Mouse (Mus musculus) NIH3T3 (cell line): ENCODE results near the gene Yap1.

ENCODE experiments used
- DNase-seq: peaks from one replicate; pipeline ENCODE4 v3.0.0-alpha.2; 2012; ENCODE audit warnings: low read depth

The Yap1 gene

DNA sequence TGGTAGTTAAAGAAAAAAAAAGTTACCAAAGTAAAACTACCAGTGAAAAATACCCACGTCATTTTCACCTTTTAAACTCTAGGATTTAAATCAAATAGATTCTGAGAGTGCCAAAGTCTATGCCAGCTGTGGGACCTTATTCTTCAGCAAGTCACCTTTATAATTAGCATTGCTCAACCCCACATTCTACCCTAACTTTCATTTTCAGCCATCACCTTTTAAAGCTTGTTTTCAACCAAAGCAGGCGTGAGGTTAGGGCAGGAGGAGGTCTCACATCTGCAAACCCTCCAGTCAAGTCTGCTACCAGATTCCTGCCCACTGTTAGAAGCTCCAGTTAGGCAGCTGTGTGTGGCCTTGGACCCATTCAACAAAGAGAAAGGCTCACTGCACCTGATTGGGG, 32.4 kb downstream of the Yap1 start:
- no peak for DNase-seq

- DNase-seq, result no peak
Measured at GRCm38 (mm10) chr9:7967980-7968379, 36.4 kb downstream of the Yap1 start.

GRCm38 (mm10) chr9:7965590-7965989, 38.8 kb downstream of the Yap1 start:
- DNase-seq, result no peak

- DNase-seq, result no peak
Measured at GRCm38 (mm10) chr9:7963867-7964266, 40.5 kb downstream of the Yap1 start.

DNA sequence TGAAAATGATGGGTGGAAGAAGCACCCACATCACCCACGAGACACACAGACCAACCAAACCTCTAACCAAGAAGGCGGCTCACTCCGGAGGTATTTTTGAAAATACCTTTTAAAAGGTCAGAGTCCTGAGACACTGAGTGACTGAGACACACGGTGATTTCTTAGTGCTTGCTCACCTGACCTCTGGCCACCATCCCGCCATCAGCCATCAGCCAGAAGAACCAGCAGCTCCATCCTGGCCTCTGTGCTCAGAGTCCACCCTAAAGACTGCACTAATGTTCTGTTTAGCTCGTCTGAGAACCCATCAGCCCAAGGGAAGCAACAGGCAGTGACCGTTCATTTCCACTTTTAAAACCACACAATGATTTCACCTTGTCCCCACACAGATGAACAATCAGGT, 41.5 kb downstream of the Yap1 start:
- no peak for DNase-seq

GRCm38 (mm10) chr9:7961366-7962160, 42.8 kb downstream of the Yap1 start:
- peak; percentile 82 for DNase-seq

GRCm38 (mm10) chr9:7960382-7960781, 44.0 kb downstream of the Yap1 start:
- DNase-seq, result peak; percentile 89

DNA sequence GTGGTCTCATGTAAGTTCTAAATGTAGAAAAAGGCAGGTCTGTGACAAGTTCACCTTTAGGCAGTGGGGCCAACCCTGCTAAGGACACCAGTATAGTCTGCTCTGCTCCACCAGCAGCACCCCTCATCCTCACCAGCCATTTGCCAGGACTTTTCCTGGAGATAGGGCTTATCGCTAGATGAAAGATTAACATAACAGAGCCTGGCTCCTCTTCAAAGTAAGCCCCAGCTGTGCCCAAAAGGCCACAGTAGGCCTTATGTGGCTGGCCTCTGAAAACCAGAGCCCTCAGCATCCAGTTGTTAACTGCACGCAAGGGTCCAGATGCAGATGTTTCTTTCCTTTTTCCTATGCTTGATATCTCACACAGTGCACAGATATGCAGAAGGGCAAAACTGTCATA, 45.1 kb downstream of the Yap1 start:
- DNase-seq, result no peak

GRCm38 (mm10) chr9:7958025-7958593, 46.3 kb downstream of the Yap1 start:
- DNase-seq, result no peak

DNA sequence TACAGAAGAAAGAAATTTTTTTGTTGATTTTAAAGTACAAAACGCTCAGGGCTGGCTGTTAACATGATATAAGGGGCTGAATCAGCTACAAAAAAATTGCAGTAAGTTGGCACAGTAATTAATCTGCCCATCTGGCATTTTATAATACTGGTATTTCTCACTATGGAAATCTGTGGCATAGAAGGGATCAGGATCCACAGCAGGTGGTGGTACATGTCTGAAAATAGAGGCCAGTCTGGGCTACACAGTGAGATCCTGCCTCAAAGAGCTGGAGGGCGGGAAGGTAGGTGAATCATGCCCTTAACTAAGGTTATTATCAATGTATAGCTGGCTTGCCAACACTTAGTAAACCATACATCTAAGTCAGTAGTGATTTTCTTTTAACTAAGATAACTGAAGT, 47.0 kb downstream of the Yap1 start:
- DNase-seq, result no peak

GRCm38 (mm10) chr9:7956400-7956799, 48.0 kb downstream of the Yap1 start:
- DNase-seq, result no peak

- DNase-seq, result no peak
Measured at GRCm38 (mm10) chr9:7952886-7953285, 51.5 kb downstream of the Yap1 start.

DNA sequence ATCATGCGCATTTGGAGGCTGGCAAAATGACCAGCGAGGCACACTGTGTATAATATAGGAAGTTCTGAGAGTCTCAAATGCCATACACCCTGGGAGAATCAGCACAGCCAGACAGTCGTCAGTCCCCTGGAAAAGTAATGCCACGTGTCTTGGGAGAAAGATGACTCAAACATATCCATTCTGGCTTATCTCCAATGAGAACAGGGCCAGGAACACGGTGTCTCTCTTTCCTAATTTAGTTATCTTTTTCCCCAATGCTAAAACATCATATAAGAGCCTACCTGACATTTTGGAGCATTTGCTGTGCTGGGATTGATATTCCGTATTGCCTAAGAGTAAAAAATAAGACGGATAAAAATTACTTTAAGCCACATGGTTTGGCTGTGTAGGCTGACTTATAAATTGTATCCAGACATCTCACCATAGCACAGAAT, 54.2 kb downstream of the Yap1 start:
- DNase-seq, result peak; percentile 28

GRCm38 (mm10) chr9:7947946-7948345, 56.5 kb downstream of the Yap1 start:
- no peak for DNase-seq

- no peak for DNase-seq
Measured at GRCm38 (mm10) chr9:7943796-7944462, 60.5 kb downstream of the Yap1 start.

- DNase-seq, result no peak
Measured at GRCm38 (mm10) chr9:7942701-7943100, 61.7 kb downstream of the Yap1 start.

GRCm38 (mm10) chr9:7940075-7940474, 64.3 kb downstream of the Yap1 start:
- DNase-seq, result no peak

- no peak for DNase-seq
Measured at GRCm38 (mm10) chr9:7934419-7934818, 70.0 kb downstream of the Yap1 start.

- DNase-seq, result peak; percentile 49
Measured at GRCm38 (mm10) chr9:7929552-7929951, 74.8 kb downstream of the Yap1 start.

DNA sequence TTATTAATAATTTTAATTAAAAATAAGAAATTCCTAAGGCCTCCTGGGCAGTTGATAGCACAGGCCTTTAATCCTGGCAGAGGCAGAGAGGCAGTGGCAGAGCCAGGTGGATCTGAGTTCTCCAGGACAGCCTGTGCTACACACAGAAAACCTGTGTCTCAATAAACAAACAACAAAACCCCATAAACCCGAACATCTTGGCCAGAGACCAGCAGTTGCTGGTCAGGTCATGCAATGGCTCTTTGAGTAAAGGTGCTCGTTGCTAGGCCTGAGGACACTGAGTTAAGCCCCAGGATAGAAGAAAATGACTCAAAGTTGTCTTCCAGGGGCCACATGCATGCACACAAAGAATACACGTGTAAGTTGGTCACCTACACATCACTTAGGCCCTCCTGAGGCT, 75.5 kb downstream of the Yap1 start:
- DNase-seq, result no peak

DNA sequence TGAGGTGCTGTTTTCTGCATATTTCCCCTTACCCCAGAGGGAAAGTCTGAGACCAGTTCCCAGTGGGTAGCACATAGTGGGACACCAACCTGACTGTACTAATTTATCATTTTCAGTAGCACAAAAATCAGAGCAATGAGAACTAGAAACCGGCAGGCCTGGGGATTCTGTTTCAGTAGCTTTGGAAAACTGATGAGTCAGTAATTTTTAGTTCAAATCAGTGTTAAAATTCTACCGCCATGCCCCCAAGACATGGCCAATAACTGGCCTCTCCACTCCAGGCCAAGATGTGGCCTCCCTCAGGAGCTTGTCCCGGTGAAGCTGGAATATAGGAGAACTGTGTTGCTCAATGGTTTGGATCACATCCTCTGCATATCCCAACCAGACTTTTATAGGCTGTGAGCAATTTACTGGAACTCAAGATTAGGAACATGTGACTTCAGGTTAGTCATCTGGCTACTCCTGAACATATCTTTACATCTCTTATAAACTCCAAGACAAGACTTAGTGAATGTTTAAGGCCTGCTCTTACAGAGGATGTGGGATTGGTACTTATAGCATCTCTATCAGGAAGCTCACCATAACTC, 76.1 kb downstream of the Yap1 start:
- peak; percentile 53 for DNase-seq

DNA sequence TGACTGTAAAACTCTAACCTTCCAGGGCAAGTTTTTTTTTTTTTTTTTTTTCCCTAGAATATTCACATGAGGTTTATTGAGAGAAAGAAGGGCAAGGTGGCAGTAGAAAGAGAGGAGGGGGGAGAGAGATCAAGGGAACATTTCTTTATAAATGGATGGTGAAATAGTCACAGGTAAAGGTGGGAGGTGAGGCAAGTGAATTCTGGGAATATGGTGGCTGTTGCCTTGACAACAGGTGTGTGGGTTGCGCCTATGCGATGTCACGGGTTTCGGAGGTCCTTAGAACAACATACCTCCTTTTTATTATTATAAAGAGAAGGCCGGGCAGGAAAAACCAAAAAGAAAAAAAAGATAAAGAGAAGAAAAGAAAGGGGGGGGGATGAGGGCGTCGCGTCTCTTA, 89.5 kb downstream of the Yap1 start:
- no peak for DNase-seq

GRCm38 (mm10) chr9:7914487-7914886, 89.9 kb downstream of the Yap1 start:
- DNase-seq, result no peak
